Mouse (Mus musculus) CD8-positive naive resting alpha-beta T cell, adult 2 months (primary cell): Measurements from ENCODE around the gene Mas1.

Experiments
- DNase-seq, 2 experiments: peaks; one replicate each; pipeline ENCODE4 v3.0.0; 2022; ENCODE audit warnings: low read depth in 2 of 2, low spot score in 2 of 2

Mas1 gene

GRCm38 (mm10) chr17:12832231-12832630 lies 35.7 kb downstream of the Mas1 start:
- no peak for DNase-seq

GRCm38 (mm10) chr17:12830351-12830750 lies 37.6 kb downstream of the Mas1 start:
- no peak for DNase-seq

GRCm38 (mm10) chr17:12815885-12816284 lies 52.1 kb downstream of the Mas1 start:
- no peak for DNase-seq

- no peak for DNase-seq
These were observed 53.4 kb downstream of the Mas1 start for GRCm38 (mm10) chr17:12814502-12814901.

- DNase-seq = no peak
These were observed 57.0 kb downstream of the Mas1 start for GRCm38 (mm10) chr17:12810973-12811303.

GRCm38 (mm10) chr17:12810103-12810972 lies 57.6 kb downstream of the Mas1 start:
- peak; percentile 54 to 71 for DNase-seq

GRCm38 (mm10) chr17:12808851-12809250 lies 59.1 kb downstream of the Mas1 start:
- no peak for DNase-seq

GRCm38 (mm10) chr17:12804584-12805445 lies 63.1 kb downstream of the Mas1 start:
- no peak for DNase-seq

GRCm38 (mm10) chr17:12801861-12802540 lies 65.9 kb downstream of the Mas1 start:
- DNase-seq = no peak

- DNase-seq = no peak
These were observed 68.3 kb downstream of the Mas1 start for GRCm38 (mm10) chr17:12799368-12800275.

- no peak for DNase-seq
These were observed 69.4 kb downstream of the Mas1 start for GRCm38 (mm10) chr17:12798571-12798970.

GRCm38 (mm10) chr17:12797427-12798029 lies 70.4 kb downstream of the Mas1 start:
- DNase-seq = no peak

- DNase-seq = no peak
These were observed 71.3 kb downstream of the Mas1 start for GRCm38 (mm10) chr17:12796633-12797032.

GRCm38 (mm10) chr17:12793660-12794406 lies 74.1 kb downstream of the Mas1 start:
- DNase-seq = no peak

- DNase-seq = no peak
These were observed 75.3 kb downstream of the Mas1 start for GRCm38 (mm10) chr17:12792422-12793206.

- DNase-seq = no peak
These were observed 76.5 kb downstream of the Mas1 start for GRCm38 (mm10) chr17:12791420-12791819.

- no peak for DNase-seq
These were observed 76.9 kb downstream of the Mas1 start for GRCm38 (mm10) chr17:12791079-12791406.
